Mouse (Mus musculus) midbrain, postnatal 0 days (tissue): ENCODE measurements around the gene Rsad1. TPM values are rescaled to one million over a fixed set of nuclear protein-coding genes. Genes with fewer than 3 reads are reported as not detected.

ENCODE experiments used
- ATAC-seq: fragments of 200-750 bp; cut with Nextera tagmentation; 2 replicates; pipeline ENCODE4 v1.8.0; 2017; ENCODE audit warnings: moderate number of reproducible peaks, mild to moderate bottlenecking, moderate TSS enrichment, moderate library complexity; ENCODE audit not compliant: low FRiP score
- DNase-seq: peaks from one replicate; pipeline ENCODE4 v3.0.0-alpha.2; 2015; ENCODE audit warnings: low spot score
- H3K27ac ChIP-seq: fragments of 300-500 bp; sonication (generic); 2 replicates; pipeline ENCODE4 v1.5.1; 2014; ENCODE audit warnings: low read depth, mild to moderate bottlenecking, low read length, mixed read lengths
- H3K27me3 ChIP-seq: fragments of 300-500 bp; sonication (generic); 2 replicates; pipeline ENCODE4 v1.6.1; 2014; ENCODE audit warnings: low read length, control low read depth, mixed read lengths; ENCODE audit not compliant: insufficient read depth
- H3K36me3 ChIP-seq: fragments of 300-500 bp; sonication (generic); 2 replicates; pipeline ENCODE4 v1.6.1; 2014; ENCODE audit warnings: low read length, control low read depth, mixed read lengths; ENCODE audit not compliant: insufficient read depth
- H3K4me1 ChIP-seq: fragments of 300-500 bp; sonication (generic); 2 replicates; pipeline ENCODE4 v1.6.1; 2014; ENCODE audit warnings: mild to moderate bottlenecking, control low read depth, antibody characterized with exemption, low read length, mixed read lengths; ENCODE audit not compliant: insufficient read depth
- H3K4me2 ChIP-seq: fragments of 300-500 bp; sonication (generic); 2 replicates; pipeline ENCODE4 v1.6.1; 2014; ENCODE audit warnings: low read depth, mild to moderate bottlenecking, low read length, mixed read lengths; ENCODE audit not compliant: poor library complexity, severe bottlenecking
- H3K4me3 ChIP-seq: fragments of 300-500 bp; sonication (generic); 2 replicates; pipeline ENCODE4 v1.5.1; 2014; ENCODE audit warnings: low read depth, mild to moderate bottlenecking, low read length, moderate library complexity
- H3K9ac ChIP-seq: fragments of 300-500 bp; sonication (generic); replicated peaks from 2 replicates; pipeline ENCODE4 v1.6.1; 2014; ENCODE audit warnings: mild to moderate bottlenecking, low read length, moderate library complexity, mixed read lengths; ENCODE audit not compliant: poor library complexity, severe bottlenecking
- H3K9me3 ChIP-seq: fragments of 300-500 bp; sonication (generic); 2 replicates; pipeline ENCODE4 v1.6.1; 2016; ENCODE audit warnings: low read length, control low read depth
- CTCF ChIP-seq: IDR thresholded peaks from 2 replicates; pipeline ENCODE4 v1.5.1; 2016; ENCODE audit warnings: antibody characterized with exemption, mild to moderate bottlenecking
- WGBS: fragments of 180-500 bp; shearing (Covaris S2); extraction: QIAGEN DNeasy Blood & Tissue Kit; methylation state at CpG from one replicate; pipeline ENCODE4 v1.1.7; 2014; 5-methylcytosine and 5-hydroxymethylcytosine counted together
- polyA plus RNA-seq: library from polyadenylated mRNA; unstranded; fragments of >200 nt; fragmentation: Nextera tagmentation; extraction: Ambion mirVana; gene quantifications from 2 replicates; pipeline ENCODE4 v1.2.1, GENCODE M21; 2015
- total RNA-seq: library from RNA; depleted of rRNA; stranded (reverse); fragments of >200 nt; gene quantifications from 2 replicates; pipeline ENCODE4 v1.2.3, GENCODE M21; 2014

Rsad1 gene
- total and polyA plus RNA-seq, 2 experiments from 2014 or later: 12.6 to 13.5 TPM

DNA sequence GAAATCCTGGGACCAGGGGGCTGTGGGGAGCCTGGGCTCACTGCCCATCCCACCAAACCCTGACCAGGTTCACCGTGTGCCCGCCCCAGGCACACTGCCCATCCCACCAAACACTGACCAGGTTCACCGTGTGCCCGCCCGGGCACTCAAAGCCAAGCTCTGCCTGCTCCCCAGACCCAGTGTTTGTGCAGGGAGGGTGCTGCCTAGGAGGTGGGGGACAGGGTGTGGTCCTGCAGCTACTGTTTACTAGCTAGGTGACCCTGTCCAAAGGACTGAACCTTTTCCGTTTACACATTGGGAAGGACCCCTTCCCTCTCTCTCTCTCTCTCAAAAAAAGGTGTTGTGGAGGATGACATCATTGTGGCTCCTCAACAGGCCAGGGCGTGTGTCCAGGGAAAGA is 18.3 kb upstream of the Rsad1 start:
- no peaks in the 10 kb centered on the region for H3K36me3 ChIP-seq
- no peak overlapping the region for H3K27ac ChIP-seq
- no peak overlapping the region for H3K4me3 ChIP-seq
- DNase-seq (no peak), ATAC-seq (no peak)
- H3K4me2 ChIP-seq: no peak overlapping the region
- H3K9ac ChIP-seq: no peak overlapping the region
- H3K9me3 ChIP-seq: no peaks in the 10 kb centered on the region
- 92% methylated on average over 7 of the region's 7 CpGs for WGBS
- H3K4me1 ChIP-seq: no peaks in the 10 kb centered on the region
- peaks cover 20% of the 10 kb centered on the region; the same call in 1 of the 2 replicates for H3K27me3 ChIP-seq
- TF ChIP-seq CTCF: no peak

DNA sequence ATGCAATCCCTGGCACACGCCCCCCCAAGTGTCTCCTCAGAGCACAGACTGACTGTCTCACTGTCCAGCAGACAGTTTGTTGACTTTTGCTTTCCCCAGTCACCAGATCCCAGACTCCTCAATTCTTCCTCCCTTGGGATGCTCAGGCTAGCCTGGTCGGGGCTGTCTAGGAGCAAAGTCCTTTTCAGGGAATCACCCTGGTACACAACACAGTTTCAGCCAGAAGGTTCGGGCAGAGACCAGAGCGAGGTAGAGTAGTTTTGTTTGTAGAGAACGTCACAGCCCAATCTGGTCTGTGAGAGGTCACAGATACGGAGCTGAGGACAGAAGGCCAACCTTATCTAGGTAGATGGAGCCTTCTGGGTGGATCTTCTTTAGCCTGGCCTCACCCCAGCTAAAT is 17.5 kb upstream of the Rsad1 start:
- Histone ChIP-seq H3K4me1 (no peaks in the 10 kb centered on the region), H3K27me3 (peaks cover 20% of the 10 kb centered on the region; the same call in 1 of the 2 replicates), H3K36me3 (no peaks in the 10 kb centered on the region), H3K4me2 (no peak overlapping the region), H3K4me3 (no peak overlapping the region), H3K27ac (no peak overlapping the region), H3K9ac (no peak overlapping the region), H3K9me3 (no peaks in the 10 kb centered on the region)
- 83% methylated on average over 6 of the region's 6 CpGs for WGBS
- DNase-seq (no peak), ATAC-seq (no peak)
- TF ChIP-seq CTCF: no peak

DNA sequence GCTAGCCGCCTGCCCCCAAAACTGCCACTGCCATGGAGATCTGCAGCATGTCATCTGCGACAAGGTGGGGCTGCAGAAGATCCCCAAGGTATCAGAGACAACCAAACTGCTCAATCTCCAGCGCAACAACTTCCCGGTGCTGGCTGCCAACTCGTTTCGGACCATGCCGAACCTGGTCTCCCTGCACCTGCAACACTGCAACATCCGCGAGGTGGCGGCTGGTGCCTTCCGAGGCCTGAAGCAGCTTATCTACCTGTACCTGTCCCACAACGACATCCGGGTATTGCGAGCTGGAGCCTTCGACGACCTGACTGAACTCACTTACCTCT is 16.1 kb upstream of the Rsad1 start:
- WGBS: 16% methylated on average over 16 of the region's 16 CpGs
- Histone ChIP-seq H3K9me3 (no peaks in the 10 kb centered on the region), H3K36me3 (no peaks in the 10 kb centered on the region), H3K27ac (no peak overlapping the region), H3K4me3 (peak overlapping the region; percentile 26), H3K4me2 (peak overlapping the region; percentile 47), H3K27me3 (peaks cover 20% of the 10 kb centered on the region; the same call in 1 of the 2 replicates), H3K4me1 (no peaks in the 10 kb centered on the region), H3K9ac (no peak overlapping the region)
- DNase-seq (no peak), ATAC-seq (no peak)
- peak; percentile 57 for TF ChIP-seq CTCF

DNA sequence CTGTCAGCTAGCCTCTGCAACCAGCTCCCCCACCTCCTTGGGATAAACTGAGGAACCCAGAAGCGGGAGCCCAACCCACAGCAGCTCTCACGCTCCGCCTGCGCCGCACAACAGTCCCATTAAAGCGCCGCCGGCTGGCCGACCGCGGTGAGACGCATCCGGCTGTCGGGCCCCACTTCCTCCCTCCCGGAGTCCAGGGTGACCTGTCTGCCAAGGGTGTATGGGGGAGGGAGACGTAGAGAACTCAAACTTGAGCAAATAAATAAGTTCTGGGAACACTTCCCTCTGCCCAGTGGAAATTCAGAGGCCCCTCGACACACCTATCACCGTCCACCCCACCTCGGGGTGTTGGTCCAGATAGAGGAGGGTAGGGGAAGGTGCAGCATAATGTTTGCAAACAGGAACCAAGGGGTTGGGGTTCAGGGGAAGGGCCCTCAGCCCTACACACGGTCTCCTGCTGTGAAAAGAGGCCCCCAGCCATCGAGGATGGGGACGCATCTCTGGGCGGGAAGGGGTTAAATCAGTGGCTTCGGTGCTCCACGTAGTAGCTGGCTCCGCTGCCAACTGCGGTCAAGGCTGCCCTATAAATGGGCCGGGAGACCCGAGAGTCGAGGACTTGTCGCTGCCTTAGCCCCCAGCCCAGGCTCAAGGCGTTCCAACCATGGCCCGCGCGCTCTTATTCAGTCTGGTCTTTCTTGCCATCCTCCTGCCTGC is 15.5 kb upstream of the Rsad1 start, which contains the start of gene Chad:
Gene Chad (plus strand): TSS at position 611 of the 714 bp plus-strand sequence.
- Histone ChIP-seq H3K9ac (no peak within 1 kb of the TSS), H3K4me1 (no peaks in the 10 kb centered on the region), H3K36me3 (no peaks in the 10 kb centered on the region), H3K9me3 (no peaks in the 10 kb centered on the region), H3K27ac (no peak within 1 kb of the TSS), H3K4me2 (peak within 1 kb of the TSS; percentile 47), H3K4me3 (peak within 1 kb of the TSS; percentile 26), H3K27me3 (peaks cover 20% of the 10 kb centered on the region; the same call in 1 of the 2 replicates)
- DNase-seq (peak; percentile 15), ATAC-seq (peak; percentile 23; the same call in 1 of the 2 replicates)
- WGBS: 4% methylated on average over 35 of the region's 35 CpGs
- peak; percentile 18; the same call in 1 of the 2 replicates for TF ChIP-seq CTCF

DNA sequence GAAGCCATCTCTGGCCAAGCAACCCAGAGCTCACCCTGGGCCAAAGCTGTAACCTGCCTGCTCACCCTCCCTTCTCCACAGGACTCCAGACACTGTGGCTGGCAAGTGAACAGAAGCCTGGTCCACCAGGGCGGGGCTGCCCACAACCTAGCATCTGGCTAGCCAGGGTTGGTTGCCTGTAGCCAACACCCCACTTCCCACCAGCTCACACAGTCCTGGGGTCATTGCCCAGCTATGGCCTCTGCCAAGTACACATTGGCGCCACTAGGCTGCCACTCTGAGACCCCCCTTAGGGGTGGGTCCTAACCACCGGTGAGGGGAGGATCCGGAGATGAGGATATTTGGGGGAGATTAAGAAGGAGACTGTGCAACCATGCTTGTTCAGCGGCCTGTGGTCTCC is 14.8 kb upstream of the Rsad1 start:
- Histone ChIP-seq H3K9me3 (no peaks in the 10 kb centered on the region), H3K27me3 (peaks cover 20% of the 10 kb centered on the region; the same call in 1 of the 2 replicates), H3K9ac (no peak overlapping the region), H3K4me1 (no peaks in the 10 kb centered on the region), H3K4me2 (peak overlapping the region; percentile 47; the same call in 1 of the 2 replicates), H3K36me3 (no peaks in the 10 kb centered on the region), H3K27ac (no peak overlapping the region), H3K4me3 (no peak overlapping the region)
- no peak for DNase-seq
- WGBS: 55% methylated on average over 5 of the region's 5 CpGs
- no peak for ATAC-seq
- TF ChIP-seq CTCF: no peak

DNA sequence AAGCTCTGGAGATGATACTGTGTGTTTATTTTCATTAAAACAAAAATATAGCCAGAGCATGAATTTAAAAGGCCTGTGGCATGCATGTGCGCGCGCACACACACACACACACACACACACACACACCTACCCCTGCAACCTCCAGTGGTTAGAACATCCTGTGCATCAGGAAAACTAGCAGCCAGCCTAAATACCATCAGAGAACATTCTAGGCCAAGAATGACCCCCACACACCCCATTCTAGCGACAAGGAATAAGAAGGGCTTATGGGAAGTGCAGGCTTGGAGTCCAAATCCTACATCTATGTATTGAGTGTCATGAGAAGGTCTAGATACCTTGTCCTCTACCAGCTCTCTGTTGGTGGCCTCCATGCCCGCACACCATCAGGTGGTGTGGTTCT is 14.3 kb upstream of the Rsad1 start:
- no peak overlapping the region for H3K4me2 ChIP-seq
- no peaks in the 10 kb centered on the region for H3K36me3 ChIP-seq
- H3K9ac ChIP-seq: no peak overlapping the region
- no peak overlapping the region for H3K4me3 ChIP-seq
- peaks cover 20% of the 10 kb centered on the region; the same call in 1 of the 2 replicates for H3K27me3 ChIP-seq
- H3K9me3 ChIP-seq: no peaks in the 10 kb centered on the region
- WGBS: 94% methylated on average over 5 of the region's 5 CpGs
- H3K27ac ChIP-seq: no peak overlapping the region
- DNase-seq: no peak
- TF ChIP-seq CTCF: no peak
- no peaks in the 10 kb centered on the region for H3K4me1 ChIP-seq
- no peak for ATAC-seq
